Mouse (Mus musculus) lung, postnatal 0 days (tissue): Measurements from ENCODE around the gene Myh1.

Experiments
- CTCF ChIP-seq: IDR thresholded peaks from 2 replicates; pipeline ENCODE4 v1.5.1; 2016; ENCODE audit warnings: antibody characterized with exemption, mild to moderate bottlenecking
- EP300 ChIP-seq: IDR thresholded peaks from 2 replicates; pipeline ENCODE4 v1.6.1; 2016; ENCODE audit warnings: antibody characterized with exemption, mild to moderate bottlenecking, control low read depth

GRCm38 (mm10) chr11:67257048-67257447, 57.2 kb downstream of the Myh1 start:
- TF ChIP-seq CTCF (no peak), EP300 (no peak)
